Mouse (Mus musculus) midbrain, embryonic 14.5 days (tissue): ENCODE data around the gene Tmtc1. TPM values are rescaled to one million over a fixed set of nuclear protein-coding genes. Genes with fewer than 3 reads are reported as not detected.

Experiments used
- ATAC-seq: fragments of 200-750 bp; cut with Nextera tagmentation; 2 replicates; pipeline ENCODE4 v1.8.0; 2017; ENCODE audit warnings: moderate number of reproducible peaks, moderate library complexity; ENCODE audit not compliant: low FRiP score, low TSS enrichment
- DNase-seq: peaks from one replicate; pipeline ENCODE4 v3.0.0-alpha.2; 2015
- H3K27ac ChIP-seq: fragments of 300-500 bp; sonication (generic); replicated peaks from 2 replicates; pipeline ENCODE4 v1.5.1; 2014; ENCODE audit warnings: mild to moderate bottlenecking, low read depth, low read length, moderate library complexity
- H3K27me3 ChIP-seq: fragments of 300-500 bp; sonication (generic); 2 replicates; pipeline ENCODE4 v1.6.1; 2014; ENCODE audit warnings: low read length, control low read depth, mixed read lengths; ENCODE audit not compliant: control insufficient read depth, insufficient read depth
- H3K36me3 ChIP-seq: fragments of 300-500 bp; sonication (generic); 2 replicates; pipeline ENCODE4 v1.6.1; 2014; ENCODE audit warnings: low read length, control low read depth; ENCODE audit not compliant: control insufficient read depth, insufficient read depth
- H3K4me1 ChIP-seq: fragments of 300-500 bp; sonication (generic); 2 replicates; pipeline ENCODE4 v1.6.1; 2014; ENCODE audit warnings: mild to moderate bottlenecking, antibody characterized with exemption, low read length, control low read depth; ENCODE audit not compliant: control insufficient read depth, insufficient read depth
- H3K4me2 ChIP-seq: fragments of 300-500 bp; sonication (generic); 2 replicates; pipeline ENCODE4 v1.6.1; 2014; ENCODE audit warnings: mild to moderate bottlenecking, low read length, moderate library complexity
- H3K4me3 ChIP-seq: fragments of 300-500 bp; sonication (generic); replicated peaks from 2 replicates; pipeline ENCODE4 v1.5.1; 2014; ENCODE audit warnings: low read depth, low read length
- H3K9ac ChIP-seq: fragments of 300-500 bp; sonication (generic); replicated peaks from 2 replicates; pipeline ENCODE4 v1.6.1; 2014; ENCODE audit warnings: mild to moderate bottlenecking, low read length, moderate library complexity
- H3K9me3 ChIP-seq: fragments of 300-500 bp; sonication (generic); 2 replicates; pipeline ENCODE4 v1.6.1; 2016; ENCODE audit warnings: low read length, control low read depth, mixed read lengths; ENCODE audit not compliant: control insufficient read depth
- WGBS: fragments of 180-500 bp; shearing (Covaris S2); extraction: QIAGEN DNeasy Blood & Tissue Kit; methylation state at CpG from one replicate; pipeline ENCODE4 v1.1.7; 2014; 5-methylcytosine and 5-hydroxymethylcytosine counted together
- polyA plus RNA-seq: library from polyadenylated mRNA; unstranded; fragments of >200 nt; fragmentation: Nextera tagmentation; extraction: Ambion mirVana; gene quantifications from 2 replicates; pipeline ENCODE4 v1.2.1, GENCODE M21; 2014

Gene Tmtc1
- polyA plus RNA-seq, 1 experiment from 2014 or later: 3.1 TPM

DNA sequence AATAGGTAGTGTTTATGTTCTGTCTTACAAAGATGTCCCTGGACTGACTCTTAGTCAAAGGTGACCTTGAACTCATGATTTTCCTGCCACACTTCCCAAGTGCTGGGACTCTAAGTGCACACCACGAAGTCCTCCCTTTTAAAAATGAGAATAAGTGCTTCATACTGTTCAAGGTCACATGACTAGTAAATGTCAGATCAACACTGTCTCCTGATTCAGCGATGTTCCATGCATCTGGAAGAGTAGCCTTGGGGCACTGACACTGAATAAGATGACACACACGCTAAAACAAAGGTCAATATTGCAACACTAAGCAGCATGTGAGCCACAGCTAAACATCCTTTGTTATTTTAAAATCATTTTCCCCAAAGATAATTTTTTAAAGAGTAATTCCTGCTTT, 139.0 kb downstream of the Tmtc1 start:
- no peaks in the 10 kb centered on the region for H3K9me3 ChIP-seq
- no peak overlapping the region for H3K27ac ChIP-seq
- H3K4me3 ChIP-seq: no peak overlapping the region
- H3K4me1 ChIP-seq: no peaks in the 10 kb centered on the region
- H3K27me3 ChIP-seq: no peaks in the 10 kb centered on the region
- H3K9ac ChIP-seq: no peak overlapping the region
- no peaks in the 10 kb centered on the region for H3K36me3 ChIP-seq
- DNase-seq: no peak
- no peak for ATAC-seq
- no peak overlapping the region for H3K4me2 ChIP-seq
- 79% methylated on average over 3 of the region's 3 CpGs for WGBS

DNA sequence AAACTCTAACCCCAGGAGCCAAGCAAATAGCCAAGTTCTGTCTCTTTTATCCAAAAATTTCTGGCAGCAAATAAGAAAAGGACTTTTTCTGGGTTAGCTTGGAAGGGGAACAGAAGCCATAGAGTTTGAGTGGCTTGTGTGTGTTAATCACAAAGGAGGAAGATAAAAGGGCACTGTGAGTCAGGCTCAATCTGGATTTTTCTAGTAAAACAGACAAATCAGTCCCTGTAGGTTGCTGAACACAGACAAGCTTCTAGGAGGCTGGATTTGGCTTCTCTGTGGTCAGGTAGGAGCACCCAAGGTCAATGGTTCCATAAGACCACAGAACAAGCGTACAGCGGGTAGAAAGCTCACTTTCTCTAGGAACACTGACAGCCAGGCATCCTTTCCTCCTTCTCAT, 141.9 kb downstream of the Tmtc1 start:
- Histone ChIP-seq H3K9ac (no peak overlapping the region), H3K36me3 (no peaks in the 10 kb centered on the region), H3K9me3 (no peaks in the 10 kb centered on the region), H3K4me1 (no peaks in the 10 kb centered on the region), H3K27ac (no peak overlapping the region), H3K4me2 (no peak overlapping the region), H3K4me3 (no peak overlapping the region), H3K27me3 (no peaks in the 10 kb centered on the region)
- ATAC-seq (no peak), DNase-seq (no peak)
- WGBS: 89% methylated on average over 2 of the region's 2 CpGs

DNA sequence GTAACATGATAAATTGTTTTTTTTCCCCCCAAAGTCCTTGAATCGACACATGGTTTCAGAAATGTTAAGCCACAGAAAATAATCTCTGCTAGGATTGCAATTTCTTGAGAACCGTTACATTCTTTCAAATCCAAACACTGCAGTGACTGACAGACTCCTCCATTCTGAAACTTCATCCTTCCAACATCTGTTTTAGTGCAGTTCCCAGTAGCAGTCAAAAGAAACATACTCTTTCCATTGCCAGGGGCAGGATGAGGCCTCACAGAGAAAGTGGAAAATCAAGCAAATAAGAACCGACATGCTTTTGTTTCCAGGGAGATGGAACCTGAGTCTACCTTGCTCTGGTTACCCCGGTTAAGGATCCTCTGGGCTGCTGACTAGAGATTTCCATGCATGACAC, 147.1 kb downstream of the Tmtc1 start:
- DNase-seq (no peak), ATAC-seq (no peak)
- WGBS: 68% methylated on average over 4 of the region's 4 CpGs
- Histone ChIP-seq H3K36me3 (no peaks in the 10 kb centered on the region), H3K4me1 (no peaks in the 10 kb centered on the region), H3K4me3 (no peak overlapping the region), H3K4me2 (no peak overlapping the region), H3K9ac (no peak overlapping the region), H3K27me3 (no peaks in the 10 kb centered on the region), H3K9me3 (no peaks in the 10 kb centered on the region), H3K27ac (no peak overlapping the region)

DNA sequence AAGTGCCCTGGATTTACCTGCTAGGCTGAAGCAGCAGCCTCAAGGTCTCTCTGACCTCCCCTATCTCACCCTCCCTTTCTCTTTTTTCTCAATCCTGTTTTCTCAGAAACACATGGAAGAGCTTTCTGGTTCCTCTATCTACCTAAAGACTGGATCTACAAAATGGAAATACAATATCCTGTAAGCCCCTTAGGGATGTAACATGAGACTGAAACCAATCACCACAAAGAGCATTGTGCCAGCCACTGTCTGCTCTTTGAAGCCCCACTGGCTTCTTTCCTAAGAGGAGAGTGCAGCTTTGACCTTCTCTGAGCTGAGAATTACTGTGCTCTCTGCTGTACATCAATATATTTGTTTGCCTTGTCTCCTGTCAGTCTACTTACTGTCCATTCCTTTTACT, 147.8 kb downstream of the Tmtc1 start:
- Histone ChIP-seq H3K27ac (no peak overlapping the region), H3K4me3 (no peak overlapping the region), H3K27me3 (no peaks in the 10 kb centered on the region), H3K9ac (no peak overlapping the region), H3K9me3 (no peaks in the 10 kb centered on the region), H3K4me2 (no peak overlapping the region), H3K4me1 (no peaks in the 10 kb centered on the region), H3K36me3 (no peaks in the 10 kb centered on the region)
- no peak for DNase-seq
- no peak for ATAC-seq

DNA sequence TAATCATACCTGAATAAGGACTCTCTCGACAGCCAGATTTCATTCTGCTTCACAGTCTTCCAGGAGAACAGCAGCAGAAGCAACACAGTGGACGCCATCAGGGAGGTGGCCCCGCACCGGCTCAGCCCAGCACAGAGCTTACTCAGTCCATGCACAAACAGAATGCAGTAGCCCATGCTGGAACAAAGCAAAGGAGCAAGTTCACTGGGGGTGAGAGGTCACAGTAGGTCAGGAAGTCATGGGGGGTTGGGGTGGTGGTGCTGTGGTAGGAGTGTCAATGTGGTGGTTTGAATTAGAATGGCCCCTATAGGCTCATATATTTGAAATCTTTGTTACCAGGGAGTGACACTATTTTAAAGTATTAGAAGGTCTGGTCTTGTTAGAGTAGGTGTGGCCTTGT, 149.7 kb downstream of the Tmtc1 start:
- no peaks in the 10 kb centered on the region for H3K36me3 ChIP-seq
- H3K4me3 ChIP-seq: no peak overlapping the region
- no peaks in the 10 kb centered on the region for H3K27me3 ChIP-seq
- H3K4me1 ChIP-seq: no peaks in the 10 kb centered on the region
- no peaks in the 10 kb centered on the region for H3K9me3 ChIP-seq
- DNase-seq (no peak), ATAC-seq (no peak)
- H3K9ac ChIP-seq: no peak overlapping the region
- H3K27ac ChIP-seq: no peak overlapping the region
- no peak overlapping the region for H3K4me2 ChIP-seq
- 37% methylated on average over 4 of the region's 4 CpGs for WGBS

DNA sequence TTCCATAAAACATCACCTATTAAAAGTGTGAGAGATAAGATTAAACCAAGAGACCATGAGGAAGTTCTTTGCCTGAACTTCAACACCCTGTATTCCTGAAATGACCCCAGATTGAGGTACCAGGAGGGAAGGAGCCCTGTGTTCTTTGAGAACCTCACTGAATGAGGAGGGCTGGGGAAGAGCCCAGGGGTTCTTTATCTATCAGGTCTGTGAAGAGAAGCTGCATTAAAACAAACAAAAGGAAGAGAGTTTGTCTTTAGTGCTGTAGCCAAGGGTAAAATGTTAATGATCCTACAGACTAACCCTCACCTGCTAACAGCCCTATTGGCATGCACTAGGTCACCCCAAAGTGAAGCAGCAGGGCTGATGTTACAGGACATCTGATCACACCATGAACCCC, 153.3 kb downstream of the Tmtc1 start:
- no peaks in the 10 kb centered on the region for H3K4me1 ChIP-seq
- ATAC-seq (no peak), DNase-seq (no peak)
- H3K4me3 ChIP-seq: no peak overlapping the region
- H3K4me2 ChIP-seq: no peak overlapping the region
- no peaks in the 10 kb centered on the region for H3K27me3 ChIP-seq
- H3K9me3 ChIP-seq: no peaks in the 10 kb centered on the region
- no peak overlapping the region for H3K27ac ChIP-seq
- H3K9ac ChIP-seq: no peak overlapping the region
- no peaks in the 10 kb centered on the region for H3K36me3 ChIP-seq

DNA sequence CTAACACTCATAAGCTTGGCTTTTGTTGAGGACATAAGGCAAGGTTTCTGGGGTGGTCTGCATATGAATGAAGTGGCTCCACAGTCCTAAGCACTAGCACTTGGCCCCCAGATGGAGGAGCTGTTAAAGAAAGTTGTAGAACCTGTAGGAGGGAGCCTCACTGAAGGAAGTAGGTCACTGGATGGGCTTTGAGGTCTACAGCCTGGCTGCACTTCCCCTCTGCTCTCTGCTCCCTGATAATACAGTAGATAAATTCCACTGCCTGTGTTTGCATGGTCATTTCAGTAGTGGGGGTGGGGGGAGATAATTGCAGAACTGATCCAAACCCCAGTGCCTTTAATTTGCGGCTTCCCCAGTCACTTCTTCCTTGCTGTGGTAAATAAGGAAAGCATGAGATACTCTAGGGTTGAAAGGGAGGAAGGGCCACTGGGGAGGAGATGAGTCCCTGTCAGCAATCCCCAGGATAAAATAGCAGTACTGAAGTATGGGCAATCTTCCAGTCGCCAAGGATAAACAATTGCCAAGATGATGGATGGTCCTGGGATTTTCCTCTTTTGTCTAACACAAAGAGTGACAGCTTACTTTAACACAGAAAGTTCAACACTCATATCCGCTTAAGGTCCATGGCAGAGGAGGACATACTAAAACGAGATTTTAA, 160.8 kb downstream of the Tmtc1 start:
- no peak for DNase-seq
- H3K4me2 ChIP-seq: no peak overlapping the region
- H3K27me3 ChIP-seq: no peaks in the 10 kb centered on the region
- no peak overlapping the region for H3K9ac ChIP-seq
- no peak overlapping the region for H3K27ac ChIP-seq
- ATAC-seq: no peak
- H3K4me3 ChIP-seq: no peak overlapping the region
- no peaks in the 10 kb centered on the region for H3K4me1 ChIP-seq
- 75% methylated on average over 4 of the region's 4 CpGs for WGBS
- no peaks in the 10 kb centered on the region for H3K36me3 ChIP-seq
- no peaks in the 10 kb centered on the region for H3K9me3 ChIP-seq

DNA sequence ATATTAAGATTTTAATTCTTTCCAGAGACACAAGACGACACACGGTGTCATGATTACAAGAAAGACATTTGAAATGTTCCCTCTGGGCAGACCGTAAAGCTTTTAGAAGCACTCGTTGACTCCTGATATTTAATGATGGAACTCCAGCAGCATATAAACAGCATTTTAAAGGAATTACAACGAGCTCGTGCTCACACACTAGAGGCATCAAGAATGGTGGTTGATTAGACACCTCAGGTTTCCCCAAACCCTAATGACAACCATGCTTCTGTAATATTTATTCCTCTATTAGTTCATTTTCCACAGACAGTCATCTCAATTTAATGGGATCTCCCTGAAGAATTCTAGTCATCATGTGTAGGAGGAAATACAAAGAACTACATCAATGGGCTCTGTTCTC, 164.9 kb downstream of the Tmtc1 start:
- H3K4me2 ChIP-seq: no peak overlapping the region
- ATAC-seq (no peak), DNase-seq (no peak)
- 41% methylated on average over 6 of the region's 6 CpGs for WGBS
- H3K27me3 ChIP-seq: no peaks in the 10 kb centered on the region
- no peaks in the 10 kb centered on the region for H3K4me1 ChIP-seq
- H3K9ac ChIP-seq: no peak overlapping the region
- H3K4me3 ChIP-seq: no peak overlapping the region
- H3K36me3 ChIP-seq: no peaks in the 10 kb centered on the region
- no peaks in the 10 kb centered on the region for H3K9me3 ChIP-seq
- no peak overlapping the region for H3K27ac ChIP-seq

DNA sequence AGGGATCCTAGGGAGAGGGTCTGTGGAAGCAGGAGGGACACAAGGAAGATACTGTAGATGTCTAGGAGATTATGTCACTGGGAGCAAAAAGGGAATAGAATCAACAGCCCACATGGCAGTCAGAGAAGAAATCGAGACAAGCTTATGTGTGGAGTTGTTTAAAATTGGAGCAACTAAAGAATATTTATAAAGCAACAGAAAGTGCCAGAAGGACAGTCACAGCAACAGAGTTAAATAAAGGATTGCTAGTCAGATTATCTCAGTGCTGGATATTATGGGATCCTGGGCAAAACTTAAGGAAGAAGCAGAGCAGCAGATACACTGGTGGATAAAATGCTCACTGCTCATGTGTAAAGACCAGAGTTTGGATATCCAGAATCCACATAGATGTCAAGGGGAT, 167.8 kb downstream of the Tmtc1 start:
- H3K4me2 ChIP-seq: no peak overlapping the region
- DNase-seq (no peak), ATAC-seq (no peak)
- no peaks in the 10 kb centered on the region for H3K27me3 ChIP-seq
- H3K4me1 ChIP-seq: no peaks in the 10 kb centered on the region
- H3K9me3 ChIP-seq: no peaks in the 10 kb centered on the region
- no peak overlapping the region for H3K9ac ChIP-seq
- H3K36me3 ChIP-seq: no peaks in the 10 kb centered on the region
- H3K4me3 ChIP-seq: no peak overlapping the region
- 100% methylated on average over 1 of the region's 1 CpGs for WGBS
- H3K27ac ChIP-seq: no peak overlapping the region
